Mouse (Mus musculus) adrenal gland, adult 18-20 months (tissue): Measurements from ENCODE around the gene Ttyh2. TPM values are rescaled to one million over a fixed set of nuclear protein-coding genes. Genes with fewer than 3 reads are reported as not detected.
A peak's percentile ranks its signal among the peaks of the same experiment; 100 is the strongest.

Experiments used
- DNase-seq, 2 experiments: peaks; one replicate each; pipeline ENCODE4 v3.0.0; 2021 to 2022; ENCODE audit warnings: low spot score in 2 of 2
- total RNA-seq, 2 experiments: library from RNA; stranded (reverse); gene quantifications; 1 replicate in 1 of 2; 2 replicates in 1 of 2; pipeline ENCODE4 v1.2.3; 2021

Ttyh2 gene
- total RNA-seq, 2 experiments from 2014 or later, result 46.0 to 94.2 TPM

- DNase-seq, result no peak
Observed at GRCm38 (mm10) chr11:114740598-114740997, 65.4 kb downstream of the Ttyh2 start.

GRCm38 (mm10) chr11:114741451-114741850 lies 66.2 kb downstream of the Ttyh2 start:
- DNase-seq, result no peak

- DNase-seq, result peak; percentile 92 to 95
Observed at GRCm38 (mm10) chr11:114745134-114745533, 69.9 kb downstream of the Ttyh2 start.

- DNase-seq, result no peak
Observed at GRCm38 (mm10) chr11:114747564-114748138, 72.4 kb downstream of the Ttyh2 start.

GRCm38 (mm10) chr11:114764820-114765818 lies 89.9 kb downstream of the Ttyh2 start, which contains the start of gene Kif19a:
TSS of gene Kif19a (plus strand) at chr11:114765388.
- DNase-seq, result peak; percentile 60 to 62

- no peak for DNase-seq
Observed at GRCm38 (mm10) chr11:114769911-114770310, 94.7 kb downstream of the Ttyh2 start.

Other genes with a start within 250 kb of the Ttyh2 start
- gene Rpl38, start 6.9 kb upstream of the Ttyh2 start, total RNA-seq, result 1,000 to 10,000 TPM; 1,092 to 1,268 TPM
- gene Dnaic2, start 52.0 kb downstream of the Ttyh2 start, total RNA-seq, result under 1 TPM; 0.19 to 0.50 TPM
- gene Kif19a, start 90.0 kb downstream of the Ttyh2 start, total RNA-seq, result under 1 TPM; 0.66 to 0.93 TPM
- gene Btbd17, start 120.5 kb downstream of the Ttyh2 start, total RNA-seq, result not detected
- gene Gpr142, start 123.5 kb downstream of the Ttyh2 start, total RNA-seq, result not detected
- gene Gprc5c, start 175.7 kb downstream of the Ttyh2 start, total RNA-seq, result 1 to 10 TPM; 2.5 to 4.6 TPM
- gene Cd300a, start 214.6 kb downstream of the Ttyh2 start, total RNA-seq, result 1 to 10 TPM; 1.3 to 3.3 TPM